Mouse (Mus musculus): ENCODE data around the gene Cd83.

Cd83 gene

GRCm38 (mm10) chr13:43798655-43799054 is 14.1 kb downstream of the Cd83 start:
- CTCF ChIA-PET: no interaction called here
- POLR2A ChIA-PET: interaction anchor here in 1 of 4 experiments (0.5 kb wide), 1 partner anchor 82 kb away, joined by 4 read pairs; no protein-coding TSS in a partner anchor

GRCm38 (mm10) chr13:43800136-43800535 is 15.6 kb downstream of the Cd83 start:
- ChIA-PET CTCF (no interaction called here), POLR2A (interaction anchor here in 2 of 4 experiments (0.6 to 0.8 kb wide), 2 partner anchors 15 to 18 kb away, joined by 3 to 4 read pairs; no protein-coding TSS in a partner anchor)

- ChIA-PET CTCF (no interaction called here), POLR2A (no interaction called here)
These were observed 17.4 kb downstream of the Cd83 start for GRCm38 (mm10) chr13:43801961-43802360.

- CTCF ChIA-PET: no interaction called here
- POLR2A ChIA-PET: no interaction called here
These were observed 18.0 kb downstream of the Cd83 start for GRCm38 (mm10) chr13:43802361-43803137.

GRCm38 (mm10) chr13:43804648-43805047 is 20.1 kb downstream of the Cd83 start:
- POLR2A ChIA-PET: interaction anchor here in 1 of 4 experiments (0.6 kb wide), 1 partner anchor 484 kb away, joined by 3 read pairs; no protein-coding TSS in a partner anchor
- CTCF ChIA-PET: interaction anchor here in 3 of 4 experiments (0.6 to 1.3 kb wide), 5 partner anchors 15 to 564 kb away, joined by 3 to 4 read pairs (median 3); partner anchors contain the start of genes Cd83 (in 1 of the 3) and Nol7 (in 1 of the 3)

- POLR2A ChIA-PET: interaction anchor here in 1 of 4 experiments (0.6 kb wide), 1 partner anchor 484 kb away, joined by 3 read pairs; no protein-coding TSS in a partner anchor
- CTCF ChIA-PET: interaction anchor here in 3 of 4 experiments (0.6 to 1.2 kb wide), 4 partner anchors 14 to 564 kb away, joined by 3 to 4 read pairs (median 3); partner anchors contain the start of genes Cd83 (in 1 of the 3) and Nol7 (in 1 of the 3)
These were observed 20.7 kb downstream of the Cd83 start for GRCm38 (mm10) chr13:43805159-43805758.

GRCm38 (mm10) chr13:43806371-43807271 is 22.0 kb downstream of the Cd83 start:
- ChIA-PET CTCF (interaction anchor here in 1 of 4 experiments (0.6 kb wide), 1 partner anchor 32 kb away, joined by 3 read pairs; no protein-coding TSS in a partner anchor), POLR2A (no interaction called here)

- CTCF ChIA-PET: interaction anchor here in 1 of 4 experiments (0.6 kb wide), 1 partner anchor 33 kb away, joined by 3 read pairs; no protein-coding TSS in a partner anchor
These were observed 22.7 kb downstream of the Cd83 start for GRCm38 (mm10) chr13:43807272-43807675.

GRCm38 (mm10) chr13:43810621-43811020 is 26.0 kb downstream of the Cd83 start:
- CTCF ChIA-PET: no interaction called here
- POLR2A ChIA-PET: no interaction called here

More at GRCm38 (mm10) chr13:43807272-43807675, 22.7 kb downstream of the Cd83 start:
- POLR2A ChIA-PET: interaction anchor here in 1 of 4 experiments (0.7 kb wide), 1 partner anchor 842 kb away, joined by 3 read pairs; no protein-coding TSS in a partner anchor

- ChIA-PET POLR2A (interaction anchor here in 1 of 4 experiments (0.7 kb wide), 1 partner anchor 227 kb away, joined by 3 read pairs; no protein-coding TSS in a partner anchor), CTCF (interaction anchor here in 1 of 4 experiments (0.7 kb wide), 1 partner anchor 742 kb away, joined by 3 read pairs; no protein-coding TSS in a partner anchor)
These were observed 27.3 kb downstream of the Cd83 start for GRCm38 (mm10) chr13:43811835-43812234.

- ChIA-PET POLR2A (interaction anchor here in 1 of 4 experiments (0.6 kb wide), 1 partner anchor 799 kb away, joined by 3 read pairs; no protein-coding TSS in a partner anchor), CTCF (interaction anchor here in 1 of 4 experiments (0.6 kb wide), 1 partner anchor 36 kb away, joined by 5 read pairs; no protein-coding TSS in a partner anchor)
These were observed 28.9 kb downstream of the Cd83 start for GRCm38 (mm10) chr13:43813431-43813830.

- ChIA-PET CTCF (no interaction called here), POLR2A (no interaction called here)
These were observed 32.9 kb downstream of the Cd83 start for GRCm38 (mm10) chr13:43817461-43817860.

- POLR2A ChIA-PET: no interaction called here
These were observed 33.9 kb downstream of the Cd83 start for GRCm38 (mm10) chr13:43818307-43819019.

GRCm38 (mm10) chr13:43819020-43819310 is 34.4 kb downstream of the Cd83 start:
- ChIA-PET POLR2A (interaction anchor here in 1 of 4 experiments (0.6 kb wide), 1 partner anchor 25 kb away, joined by 4 read pairs; no protein-coding TSS in a partner anchor), CTCF (no interaction called here)

More at GRCm38 (mm10) chr13:43818307-43819019, 33.9 kb downstream of the Cd83 start:
- CTCF ChIA-PET: no interaction called here

- POLR2A ChIA-PET: no interaction called here
- CTCF ChIA-PET: interaction anchor here in 1 of 4 experiments (0.5 kb wide), 1 partner anchor 15 kb away, joined by 3 read pairs; no protein-coding TSS in a partner anchor
These were observed 35.5 kb downstream of the Cd83 start for GRCm38 (mm10) chr13:43820071-43820470.

- CTCF ChIA-PET: interaction anchor here in 1 of 4 experiments (0.5 kb wide), 1 partner anchor 622 kb away, joined by 3 read pairs; no protein-coding TSS in a partner anchor
- POLR2A ChIA-PET: no interaction called here
These were observed 37.7 kb downstream of the Cd83 start for GRCm38 (mm10) chr13:43822306-43822705.

GRCm38 (mm10) chr13:43828648-43829047 is 44.1 kb downstream of the Cd83 start:
- POLR2A ChIA-PET: interaction anchor here in 1 of 4 experiments (1.2 kb wide), 1 partner anchor 12 kb away, joined by 4 read pairs; no protein-coding TSS in a partner anchor
- CTCF ChIA-PET: interaction anchor here in 1 of 4 experiments (0.7 kb wide), 1 partner anchor 1535 kb away, joined by 6 read pairs; no protein-coding TSS in a partner anchor
